Mouse (Mus musculus): ENCODE measurements at regions not wholly inside any gene's neighbourhood (a gene's known extent, or its start where the extent isn't known, plus 50 kb on each side); places are given as distances from the start of the nearest gene placed in this dataset.
A peak's percentile ranks its signal among the peaks of the same experiment; 100 is the strongest.

DNA sequence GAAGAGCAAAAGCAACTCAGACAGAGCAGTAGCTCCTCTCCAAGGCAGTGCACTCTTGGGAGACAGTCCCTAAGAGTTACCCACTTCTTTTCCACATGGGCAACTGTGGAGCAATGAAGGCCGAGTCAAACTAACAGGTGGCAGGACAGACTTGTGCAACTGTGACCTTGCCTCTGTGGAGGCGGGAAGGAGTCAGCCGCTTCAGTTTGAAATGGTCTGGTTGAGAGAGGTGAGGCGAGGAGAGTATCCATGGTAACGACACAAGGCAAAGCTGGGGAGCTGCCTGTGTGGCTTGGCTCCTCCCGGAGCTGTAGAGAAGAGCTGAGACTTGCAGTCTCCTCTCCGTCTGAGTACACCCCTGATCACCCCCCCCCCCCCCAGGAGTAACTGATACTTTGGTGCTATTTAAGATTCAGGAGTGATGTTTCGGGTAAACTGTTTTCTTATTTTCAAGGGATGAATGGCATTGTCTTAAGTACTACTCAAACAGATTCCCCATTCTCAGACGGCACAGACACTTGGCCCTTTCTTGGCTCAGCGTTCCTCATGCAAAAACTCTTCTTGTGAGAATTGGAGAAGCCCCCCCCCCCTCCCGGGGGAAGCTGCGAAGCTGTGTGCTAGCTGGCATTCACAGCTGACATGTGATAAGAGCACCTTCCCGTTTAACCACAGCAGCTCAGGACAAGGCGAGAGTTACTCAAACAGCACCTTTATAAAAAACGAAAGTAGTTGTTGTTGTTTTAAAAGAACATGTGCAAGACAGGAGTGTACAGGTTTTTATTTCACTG lies 54.9 kb upstream of the Chst1 start:
- in situ Hi-C loops (cut with MboI; ENCODE audit: low pct_unique_long_range_greater_than_20kb), result no loop called here
- POLR2A ChIA-PET, result interaction anchor here (0.6 kb wide), 1 partner anchor 234 kb away, joined by 5 read pairs; no protein-coding TSS in a partner anchor
- DNase-seq (ENCODE audit: low read depth, low spot score) (no peak), ATAC-seq (peak; percentile 79)
- H3K27me3 ChIP-seq, result peaks cover 3% of the 10 kb centered on the region
- CTCF ChIA-PET, result interaction anchor here (0.9 kb wide), 1 partner anchor 12 kb away, joined by 4 read pairs; no protein-coding TSS in a partner anchor
- TF ChIP-seq CTCF (IDR thresholded peaks at IDR 0.05), result no peak

GRCm38 (mm10) chr2:92540841-92541240 lies 58.7 kb upstream of the Chst1 start:
- ATAC-seq (no peak), DNase-seq (ENCODE audit: low read depth, low spot score) (no peak)
- ChIA-PET POLR2A (no interaction called here), CTCF (no interaction called here)
- in situ Hi-C loops (cut with MboI; ENCODE audit: low pct_unique_long_range_greater_than_20kb), result no loop called here
- no peak for TF ChIP-seq CTCF (IDR thresholded peaks at IDR 0.05)
- peaks cover 12% of the 10 kb centered on the region for H3K27me3 ChIP-seq

DNA sequence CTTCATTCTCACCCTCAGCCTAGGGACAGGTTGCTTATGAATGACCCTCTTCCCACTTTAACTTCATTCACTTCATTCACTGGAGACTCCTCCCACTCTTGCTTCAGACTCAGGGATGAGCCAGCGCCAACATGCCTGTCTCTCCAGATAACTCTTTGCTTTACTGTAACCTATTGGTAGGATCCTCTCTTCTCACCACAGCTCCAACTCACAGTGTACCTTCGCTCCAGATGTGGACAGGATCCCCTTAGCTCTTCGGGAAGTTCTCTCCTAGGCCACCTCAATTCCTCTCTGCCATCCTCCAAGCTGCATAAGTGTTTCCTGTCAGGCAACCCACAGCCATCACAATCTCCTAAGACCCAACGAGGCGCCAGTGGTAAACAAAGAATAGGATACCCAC lies 67.5 kb upstream of the Chst1 start:
- no peak for TF ChIP-seq CTCF (IDR thresholded peaks at IDR 0.05)
- CTCF ChIA-PET, result no interaction called here
- ATAC-seq, result no peak
- DNase-seq (ENCODE audit: low read depth, low spot score), result no peak
- POLR2A ChIA-PET, result interaction anchor here (0.6 to 1.0 kb wide), 2 partner anchors 35 to 782 kb away, joined by 3 to 4 read pairs; no protein-coding TSS in a partner anchor
- in situ Hi-C loops (cut with MboI; ENCODE audit: low pct_unique_long_range_greater_than_20kb), result no loop called here
- peaks cover 16% of the 10 kb centered on the region for H3K27me3 ChIP-seq

DNA sequence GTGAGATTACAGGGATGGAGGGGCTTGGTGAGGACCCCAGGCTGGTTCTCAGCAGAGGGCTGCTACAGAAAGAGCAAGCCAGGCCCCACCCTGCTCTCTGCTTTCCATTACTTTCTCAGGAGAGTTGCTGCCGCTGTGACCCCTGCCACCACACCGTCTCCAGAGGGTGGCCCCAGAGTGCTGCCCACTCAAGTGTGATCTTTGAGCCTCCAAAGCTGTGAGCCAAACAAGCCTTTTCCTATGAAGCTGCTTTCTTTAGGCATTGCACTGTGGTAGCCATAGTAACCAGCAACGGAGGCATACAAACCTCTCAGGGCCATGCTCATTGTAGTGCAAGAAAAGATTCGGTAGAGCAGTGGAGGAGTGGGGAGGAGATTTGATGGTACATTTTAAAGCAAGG lies 68.8 kb upstream of the Chst1 start:
- TF ChIP-seq CTCF (IDR thresholded peaks at IDR 0.05), result no peak
- in situ Hi-C loops (cut with MboI; ENCODE audit: low pct_unique_long_range_greater_than_20kb), result no loop called here
- DNase-seq (ENCODE audit: low read depth, low spot score), result no peak
- ATAC-seq, result no peak
- peaks cover 13% of the 10 kb centered on the region for H3K27me3 ChIP-seq
- ChIA-PET POLR2A (no interaction called here), CTCF (interaction anchor here (1.0 kb wide), 1 partner anchor 45 kb away, joined by 4 read pairs; no protein-coding TSS in a partner anchor)

- TF ChIP-seq CTCF (IDR thresholded peaks at IDR 0.05), result no peak
- POLR2A ChIA-PET, result no interaction called here
- in situ Hi-C loops (cut with MboI; ENCODE audit: low pct_unique_long_range_greater_than_20kb), result no loop called here
- no peak for DNase-seq (ENCODE audit: low read depth, low spot score)
- peak; percentile 37 for ATAC-seq
- CTCF ChIA-PET, result no interaction called here
- peaks cover 4% of the 10 kb centered on the region for H3K27me3 ChIP-seq
Measured at GRCm38 (mm10) chr2:92529670-92530322, 69.5 kb upstream of the Slc35c1 start.

DNA sequence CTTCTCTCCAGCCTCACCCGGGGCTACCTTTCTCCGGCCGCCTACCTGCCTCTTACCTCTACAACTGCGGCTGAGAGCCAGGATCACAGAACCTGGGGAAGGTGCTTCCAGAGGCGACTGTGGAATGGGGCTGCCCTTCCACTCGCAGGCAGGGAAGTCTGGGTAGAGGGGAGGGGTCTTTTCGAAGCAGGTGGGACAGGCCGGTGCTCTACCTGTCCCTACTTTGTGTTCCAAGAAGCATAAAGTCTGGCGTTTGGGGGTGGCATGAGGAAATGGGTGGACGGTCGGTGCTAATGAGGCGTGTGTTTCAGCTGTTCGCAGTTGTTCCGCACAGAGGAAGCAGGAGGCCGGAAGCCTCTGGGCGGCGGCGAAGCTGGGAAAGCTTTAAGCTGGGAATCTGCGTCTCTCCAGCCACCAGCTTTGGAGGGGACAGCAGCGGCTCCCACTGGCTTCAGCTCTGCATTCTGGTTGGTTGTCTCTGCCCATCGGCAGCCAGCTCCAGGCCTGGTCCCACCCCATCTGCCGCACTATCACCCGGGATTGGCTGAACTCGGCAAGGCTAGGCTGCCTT lies 68.8 kb upstream of the Slc35c1 start:
- in situ Hi-C loops (cut with MboI; ENCODE audit: low pct_unique_long_range_greater_than_20kb), result no loop called here
- peak; percentile 93 for ATAC-seq
- POLR2A ChIA-PET, result no interaction called here
- CTCF ChIA-PET, result no interaction called here
- TF ChIP-seq CTCF (IDR thresholded peaks at IDR 0.05), result no peak
- peaks cover 3% of the 10 kb centered on the region for H3K27me3 ChIP-seq
- DNase-seq (ENCODE audit: low read depth, low spot score), result no peak

DNA sequence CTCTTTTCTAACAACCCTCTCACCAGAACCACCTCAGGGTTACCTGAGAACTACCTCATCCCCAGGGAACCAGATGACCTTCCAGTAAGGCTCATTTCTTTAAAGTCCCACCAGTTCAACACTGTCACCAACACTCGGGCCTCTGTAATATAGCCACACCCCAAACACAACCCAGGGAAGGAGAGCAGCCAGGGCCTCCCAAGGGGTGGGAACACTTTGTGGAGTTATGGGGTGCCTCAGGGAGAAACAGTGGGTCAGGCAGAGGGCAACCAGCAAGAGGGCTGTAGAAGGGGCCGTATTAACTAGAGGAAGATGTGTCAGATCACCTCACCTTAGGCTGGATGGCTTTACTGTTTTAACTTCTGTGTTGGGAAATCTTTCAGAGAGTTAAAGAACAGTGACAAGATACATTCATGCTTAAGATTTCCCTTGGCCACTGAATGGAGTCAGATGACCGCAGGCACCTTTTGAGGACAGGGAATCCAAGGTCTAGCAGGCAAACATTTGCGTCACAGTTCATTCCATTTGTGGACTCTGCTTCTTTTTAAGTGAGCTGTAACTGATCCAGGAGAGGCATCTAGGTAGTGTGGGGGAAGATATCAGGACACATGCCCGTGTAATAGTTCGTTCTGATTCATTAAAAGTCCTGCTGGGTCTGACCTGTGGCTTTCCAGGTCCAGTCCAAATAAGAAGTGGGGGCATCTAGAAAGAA lies 67.9 kb upstream of the Slc35c1 start:
- H3K27me3 ChIP-seq, result no peaks in the 10 kb centered on the region
- POLR2A ChIA-PET, result no interaction called here
- in situ Hi-C loops (cut with MboI; ENCODE audit: low pct_unique_long_range_greater_than_20kb), result no loop called here
- TF ChIP-seq CTCF (IDR thresholded peaks at IDR 0.05), result no peak
- ATAC-seq, result no peak
- DNase-seq (ENCODE audit: low read depth, low spot score), result no peak
- CTCF ChIA-PET, result no interaction called here

DNA sequence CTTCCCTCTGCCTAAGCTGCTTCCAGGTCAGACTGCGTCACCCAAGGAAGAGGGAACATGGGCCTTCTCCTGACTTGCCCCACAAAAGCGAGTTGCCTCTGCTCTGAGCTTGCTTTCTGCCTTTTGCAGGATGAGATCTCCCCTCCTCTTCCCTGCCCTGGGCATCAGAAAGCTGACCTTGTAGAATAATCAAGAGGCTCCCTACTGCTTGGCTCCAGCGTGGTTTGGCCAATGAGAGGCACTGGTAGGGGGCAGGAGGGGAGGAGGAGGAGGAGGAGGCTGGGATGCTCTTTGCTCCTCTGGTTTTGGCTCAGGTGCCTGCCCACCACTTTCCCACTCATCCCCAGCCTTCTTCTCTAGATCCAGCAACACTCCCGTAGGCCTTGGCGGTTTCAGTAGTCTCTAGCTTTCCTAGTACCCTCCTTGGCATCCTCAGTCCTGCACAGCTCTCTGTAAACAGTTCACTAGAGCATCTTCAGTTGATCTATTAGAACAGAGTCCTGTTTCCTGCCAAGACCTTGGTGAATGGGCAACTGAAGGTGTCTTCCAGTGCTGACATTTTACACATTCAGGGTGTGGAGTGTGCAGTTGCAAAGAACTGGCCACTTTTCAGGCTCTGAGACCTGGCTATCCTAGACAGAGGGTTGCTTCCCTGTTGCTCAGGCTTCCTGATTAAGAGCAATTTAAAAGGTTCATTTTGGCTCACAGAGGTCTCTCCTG lies 66.5 kb upstream of the Slc35c1 start:
- ChIA-PET CTCF (no interaction called here), POLR2A (no interaction called here)
- in situ Hi-C loops (cut with MboI; ENCODE audit: low pct_unique_long_range_greater_than_20kb), result no loop called here
- no peak for ATAC-seq
- H3K27me3 ChIP-seq, result no peaks in the 10 kb centered on the region
- no peak for TF ChIP-seq CTCF (IDR thresholded peaks at IDR 0.05)
- no peak for DNase-seq (ENCODE audit: low read depth, low spot score)

- POLR2A ChIA-PET, result interaction anchor here (0.6 kb wide), 1 partner anchor 17 kb away, joined by 3 read pairs; no protein-coding TSS in a partner anchor
- H3K27me3 ChIP-seq, result no peaks in the 10 kb centered on the region
- CTCF ChIA-PET, result no interaction called here
- ATAC-seq (no peak), DNase-seq (ENCODE audit: low read depth, low spot score) (no peak)
- in situ Hi-C loops (cut with MboI; ENCODE audit: low pct_unique_long_range_greater_than_20kb), result no loop called here
- no peak for TF ChIP-seq CTCF (IDR thresholded peaks at IDR 0.05)
Measured at GRCm38 (mm10) chr2:92525628-92526027, 65.3 kb upstream of the Slc35c1 start.

- in situ Hi-C loops (cut with MboI; ENCODE audit: low pct_unique_long_range_greater_than_20kb), result no loop called here
- CTCF ChIA-PET, result no interaction called here
- no peak for TF ChIP-seq CTCF (IDR thresholded peaks at IDR 0.05)
- POLR2A ChIA-PET, result no interaction called here
- ATAC-seq (no peak), DNase-seq (ENCODE audit: low read depth, low spot score) (no peak)
- H3K27me3 ChIP-seq, result no peaks in the 10 kb centered on the region
Measured at GRCm38 (mm10) chr2:92525062-92525623, 64.8 kb upstream of the Slc35c1 start.
